Mouse (Mus musculus) hindbrain, embryonic 10.5 days (tissue): ENCODE measurements around the gene C2cd4a. TPM values are rescaled to one million over a fixed set of nuclear protein-coding genes. Genes with fewer than 3 reads are reported as not detected.
A peak's percentile ranks its signal among the peaks of the same experiment; 100 is the strongest.

Experiments used
- DNase-seq: peaks from one replicate; pipeline ENCODE4 v3.0.0-alpha.2; 2017; ENCODE audit warnings: low spot score
- H3K27ac ChIP-seq: fragments of 300-500 bp; sonication (generic); 2 replicates; pipeline ENCODE4 v1.5.1; 2016; ENCODE audit warnings: mild to moderate bottlenecking, moderate library complexity
- H3K27me3 ChIP-seq: fragments of 300-500 bp; sonication (generic); 2 replicates; pipeline ENCODE4 v1.6.1; 2016; ENCODE audit warnings: mild to moderate bottlenecking; ENCODE audit not compliant: poor library complexity, insufficient read depth, severe bottlenecking
- H3K36me3 ChIP-seq: fragments of 300-500 bp; sonication (generic); 2 replicates; pipeline ENCODE4 v1.6.1; 2016; ENCODE audit warnings: mild to moderate bottlenecking, moderate library complexity
- H3K4me1 ChIP-seq: fragments of 300-500 bp; sonication (generic); replicated peaks from 2 replicates; pipeline ENCODE4 v1.6.1; 2016; ENCODE audit warnings: mild to moderate bottlenecking
- H3K4me3 ChIP-seq: fragments of 300-500 bp; sonication (generic); 2 replicates; pipeline ENCODE4 v1.5.1; 2016; ENCODE audit warnings: mild to moderate bottlenecking, moderate library complexity
- H3K9me3 ChIP-seq: fragments of 300-500 bp; sonication (generic); 2 replicates; pipeline ENCODE4 v1.6.1; 2016; ENCODE audit warnings: mild to moderate bottlenecking, moderate library complexity
- WGBS: fragments of 180-500 bp; shearing (Covaris S2); methylation state at CpG from one replicate; pipeline ENCODE4 v1.1.7; 2016; 5-methylcytosine and 5-hydroxymethylcytosine counted together
- polyA plus RNA-seq: library from polyadenylated mRNA; unstranded; fragments of >200 nt; fragmentation: Nextera tagmentation; extraction: Ambion mirVana; gene quantifications from 2 replicates; pipeline ENCODE4 v1.2.1, GENCODE M21; 2016

The C2cd4a gene
- polyA plus RNA-seq, 1 experiment from 2014 or later: not detected

- H3K36me3 ChIP-seq: no peaks in the 10 kb centered on the region
- no peak for DNase-seq
- no peaks in the 10 kb centered on the region for H3K9me3 ChIP-seq
- peaks cover 23% of the 10 kb centered on the region for H3K4me1 ChIP-seq
- 0 out of 2 replicates have a peak, but pooled peaks cover 3% of the 10 kb centered on the region for H3K27me3 ChIP-seq
- no peak overlapping the region for H3K27ac ChIP-seq
- no peak overlapping the region for H3K4me3 ChIP-seq
- 77% methylated on average over 14 of the region's 14 CpGs for WGBS
Measured at GRCm38 (mm10) chr9:67799078-67799819, 32.9 kb downstream of the C2cd4a start.

- H3K36me3 ChIP-seq: no peaks in the 10 kb centered on the region
- H3K27me3 ChIP-seq: 0 out of 2 replicates have a peak, but pooled peaks cover 3% of the 10 kb centered on the region
- peaks cover 23% of the 10 kb centered on the region for H3K4me1 ChIP-seq
- peak; percentile 30 for DNase-seq
- H3K4me3 ChIP-seq: no peak overlapping the region
- WGBS: 76% methylated on average over 14 of the region's 14 CpGs
- peak overlapping the region; percentile 72 for H3K27ac ChIP-seq
- H3K9me3 ChIP-seq: no peaks in the 10 kb centered on the region
Measured at GRCm38 (mm10) chr9:67795205-67795675, 36.9 kb downstream of the C2cd4a start.

DNA sequence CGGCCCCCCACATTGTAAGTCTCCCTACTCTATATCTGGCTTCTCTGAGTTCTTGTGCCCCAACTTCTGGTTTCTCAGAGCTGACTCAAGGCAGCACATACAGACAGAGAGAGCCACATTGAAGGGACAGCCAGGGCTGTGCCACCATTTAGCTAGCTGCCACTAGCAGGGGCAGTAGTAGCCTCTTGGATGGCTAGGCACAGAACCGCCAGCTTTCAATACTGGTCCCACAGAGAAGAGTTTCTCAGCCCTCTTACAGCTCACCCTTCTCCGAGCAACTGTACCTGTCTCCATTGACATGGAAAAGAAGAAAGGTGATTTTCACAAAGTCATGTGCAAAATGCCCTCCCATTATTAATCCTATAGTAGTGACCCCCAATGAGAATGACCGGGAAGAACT is 37.5 kb downstream of the C2cd4a start:
- Histone ChIP-seq H3K27me3 (0 out of 2 replicates have a peak, but pooled peaks cover 3% of the 10 kb centered on the region), H3K36me3 (no peaks in the 10 kb centered on the region), H3K4me1 (peaks cover 23% of the 10 kb centered on the region), H3K9me3 (no peaks in the 10 kb centered on the region), H3K4me3 (no peak overlapping the region), H3K27ac (peak overlapping the region; percentile 72)
- 89% methylated on average over 4 of the region's 4 CpGs for WGBS
- DNase-seq: no peak

DNA sequence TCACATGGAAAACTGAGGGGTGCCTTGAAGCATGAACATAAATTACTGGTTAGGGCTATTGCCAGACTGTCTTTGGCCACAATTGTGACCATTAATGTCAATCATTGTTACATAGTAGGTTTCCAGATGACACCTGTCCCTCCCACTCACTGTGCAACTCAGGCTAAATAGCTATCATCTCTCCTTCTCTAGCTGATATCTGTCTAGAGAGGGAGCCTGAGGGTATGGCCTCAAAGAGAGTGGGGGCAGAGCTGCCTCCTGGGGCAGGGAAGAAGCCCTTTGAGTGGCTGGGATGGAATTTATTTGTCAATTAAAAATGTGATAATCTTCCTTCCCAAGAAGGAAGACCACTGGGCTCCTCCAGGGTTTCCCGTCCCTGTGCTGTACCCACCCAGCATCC is 37.9 kb downstream of the C2cd4a start:
- Histone ChIP-seq H3K4me1 (peaks cover 21% of the 10 kb centered on the region), H3K27ac (peak overlapping the region; percentile 72), H3K9me3 (no peaks in the 10 kb centered on the region), H3K4me3 (no peak overlapping the region), H3K36me3 (no peaks in the 10 kb centered on the region), H3K27me3 (0 out of 2 replicates have a peak, but pooled peaks cover 3% of the 10 kb centered on the region)
- WGBS: 58% methylated on average over 1 of the region's 1 CpGs
- DNase-seq: no peak

- Histone ChIP-seq H3K27me3 (0 out of 2 replicates have a peak, but pooled peaks cover 3% of the 10 kb centered on the region), H3K36me3 (no peaks in the 10 kb centered on the region), H3K4me3 (no peak overlapping the region), H3K9me3 (no peaks in the 10 kb centered on the region), H3K27ac (no peak overlapping the region), H3K4me1 (peaks cover 19% of the 10 kb centered on the region)
- WGBS: 86% methylated on average over 6 of the region's 6 CpGs
- no peak for DNase-seq
Measured at GRCm38 (mm10) chr9:67793501-67793900, 38.6 kb downstream of the C2cd4a start.

DNA sequence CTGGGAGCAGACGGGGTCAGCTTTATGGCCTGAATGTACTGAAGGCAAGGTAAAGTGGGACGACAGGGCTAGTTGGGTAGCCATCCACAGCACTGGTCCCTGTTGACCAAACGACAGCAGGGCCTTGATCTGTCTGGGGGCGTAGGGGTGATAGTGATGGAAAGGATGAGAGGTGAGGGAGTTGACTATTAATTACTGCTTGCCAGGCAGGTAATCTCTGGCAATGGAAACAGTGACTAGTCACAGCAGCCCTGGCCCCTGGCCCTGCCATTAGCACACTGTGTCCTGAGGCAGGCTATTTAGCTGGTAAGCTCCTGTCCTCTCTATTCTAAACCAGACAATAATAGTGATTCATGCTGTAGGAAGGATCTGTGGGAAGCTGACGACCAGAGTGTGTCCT is 39.7 kb downstream of the C2cd4a start:
- H3K9me3 ChIP-seq: no peaks in the 10 kb centered on the region
- WGBS: 75% methylated on average over 5 of the region's 5 CpGs
- H3K27me3 ChIP-seq: 0 out of 2 replicates have a peak, but pooled peaks cover 3% of the 10 kb centered on the region
- H3K4me3 ChIP-seq: no peak overlapping the region
- no peak for DNase-seq
- H3K36me3 ChIP-seq: no peaks in the 10 kb centered on the region
- H3K4me1 ChIP-seq: peaks cover 19% of the 10 kb centered on the region
- no peak overlapping the region for H3K27ac ChIP-seq

GRCm38 (mm10) chr9:67787671-67788070 is 44.5 kb downstream of the C2cd4a start:
- H3K4me3 ChIP-seq: no peak overlapping the region
- no peak for DNase-seq
- 66% methylated on average over 6 of the region's 6 CpGs for WGBS
- H3K36me3 ChIP-seq: no peaks in the 10 kb centered on the region
- H3K27ac ChIP-seq: no peak overlapping the region
- no peaks in the 10 kb centered on the region for H3K27me3 ChIP-seq
- H3K4me1 ChIP-seq: peaks cover 5% of the 10 kb centered on the region; the same call in 1 of the 2 replicates
- H3K9me3 ChIP-seq: peaks cover 4% of the 10 kb centered on the region; the same call in 1 of the 2 replicates

DNA sequence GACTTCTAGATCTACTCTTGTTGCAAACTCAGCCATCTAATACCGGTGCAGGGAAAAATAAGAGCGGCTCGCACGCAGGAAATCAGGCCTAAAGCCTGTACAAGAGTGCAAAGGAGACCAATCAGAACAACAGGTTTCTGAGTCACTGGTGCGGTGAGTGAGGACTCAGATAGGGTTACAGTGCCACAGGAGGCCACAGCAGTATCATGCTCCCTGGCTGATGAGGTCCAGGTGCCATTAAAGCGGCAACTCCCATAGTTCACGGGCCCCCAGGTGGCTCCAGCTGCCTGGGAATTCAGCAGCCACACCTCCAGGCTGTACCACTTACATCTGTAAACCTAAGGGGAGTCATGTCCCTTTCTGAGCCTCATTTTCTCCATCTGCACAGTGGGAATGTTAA is 45.8 kb downstream of the C2cd4a start:
- DNase-seq: no peak
- H3K4me1 ChIP-seq: peaks cover 6% of the 10 kb centered on the region; the same call in 1 of the 2 replicates
- 81% methylated on average over 7 of the region's 7 CpGs for WGBS

GRCm38 (mm10) chr9:67783925-67784324 is 48.2 kb downstream of the C2cd4a start:
- DNase-seq: no peak
- no peak overlapping the region for H3K4me3 ChIP-seq
- peaks cover 6% of the 10 kb centered on the region; the same call in 1 of the 2 replicates for H3K4me1 ChIP-seq
- H3K9me3 ChIP-seq: peaks cover 4% of the 10 kb centered on the region; the same call in 1 of the 2 replicates
- no peak overlapping the region for H3K27ac ChIP-seq
- H3K36me3 ChIP-seq: no peaks in the 10 kb centered on the region
- no peaks in the 10 kb centered on the region for H3K27me3 ChIP-seq

More for the DNA sequence above, 45.8 kb downstream of the C2cd4a start:
- Histone ChIP-seq H3K27ac (no peak overlapping the region), H3K27me3 (no peaks in the 10 kb centered on the region), H3K36me3 (no peaks in the 10 kb centered on the region), H3K9me3 (peaks cover 4% of the 10 kb centered on the region; the same call in 1 of the 2 replicates), H3K4me3 (no peak overlapping the region)

DNA sequence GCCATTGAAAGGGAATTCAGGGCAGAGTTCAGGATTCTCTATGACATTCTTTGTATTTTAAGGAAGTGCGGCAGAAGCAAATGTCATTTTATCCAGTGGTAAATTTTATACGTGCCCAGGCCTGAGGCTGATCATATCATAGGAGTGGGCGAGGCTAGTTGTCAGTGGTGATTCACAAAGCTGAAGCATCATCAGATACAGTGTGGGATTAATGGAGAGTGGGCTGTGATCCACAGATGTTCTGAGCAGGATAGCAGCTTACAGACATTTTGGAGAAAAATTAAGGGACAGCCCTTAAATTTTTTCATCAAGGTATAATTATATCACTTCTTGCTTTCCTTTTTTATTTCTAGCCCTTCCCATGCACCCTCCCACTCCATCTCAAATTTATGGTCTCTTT is 48.7 kb downstream of the C2cd4a start:
- peaks cover 4% of the 10 kb centered on the region; the same call in 1 of the 2 replicates for H3K9me3 ChIP-seq
- H3K27me3 ChIP-seq: no peaks in the 10 kb centered on the region
- no peak overlapping the region for H3K27ac ChIP-seq
- no peak for DNase-seq
- H3K36me3 ChIP-seq: no peaks in the 10 kb centered on the region
- peaks cover 8% of the 10 kb centered on the region; the same call in 1 of the 2 replicates for H3K4me1 ChIP-seq
- H3K4me3 ChIP-seq: no peak overlapping the region
- 89% methylated on average over 3 of the region's 3 CpGs for WGBS

DNA sequence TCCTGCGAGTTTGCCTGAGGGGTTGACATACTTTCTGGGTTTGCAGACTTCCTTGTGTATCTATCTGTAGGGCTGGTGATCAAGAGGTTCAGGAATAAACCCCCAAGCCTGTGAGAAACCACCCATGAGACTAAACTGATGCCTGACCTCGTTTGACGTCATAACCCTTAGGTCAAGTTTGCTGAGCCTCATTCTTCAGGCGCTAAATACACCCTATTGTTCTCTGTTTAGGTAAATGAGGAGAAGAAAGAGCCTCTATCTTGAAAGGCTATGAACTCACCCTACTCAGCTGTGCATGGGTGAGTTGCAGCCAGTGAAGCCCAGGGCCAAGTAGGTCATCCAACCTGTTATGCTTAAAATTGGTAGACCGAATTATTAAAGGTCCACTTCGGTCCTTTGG is 49.3 kb downstream of the C2cd4a start:
- Histone ChIP-seq H3K27me3 (no peaks in the 10 kb centered on the region), H3K36me3 (no peaks in the 10 kb centered on the region), H3K4me3 (no peak overlapping the region), H3K9me3 (peaks cover 4% of the 10 kb centered on the region; the same call in 1 of the 2 replicates), H3K4me1 (peaks cover 8% of the 10 kb centered on the region; the same call in 1 of the 2 replicates), H3K27ac (no peak overlapping the region)
- no peak for DNase-seq
- WGBS: 74% methylated on average over 6 of the region's 6 CpGs
